Mouse (Mus musculus) CH12.LX (cell line): ENCODE measurements around the gene Prcc. TPM values are rescaled to one million over a fixed set of nuclear protein-coding genes. Genes with fewer than 3 reads are reported as not detected.

ENCODE experiments used
- DNase-seq: peaks from one replicate; pipeline ENCODE4 v3.0.0-alpha.2; 2013; ENCODE audit errors: extremely low read depth
- H3K27ac ChIP-seq: 2 replicates; pipeline ENCODE4 v1.5.1; 2012; ENCODE audit warnings: low read depth, mild to moderate bottlenecking, control low read depth, moderate library complexity; ENCODE audit not compliant: insufficient read depth
- H3K27me3 ChIP-seq: replicated peaks from 2 replicates; pipeline ENCODE3; 2012; ENCODE audit warnings: inconsistent platforms
- H3K36me3 ChIP-seq, 2 experiments: replicated peaks in 1 of 2; 2 replicates each; pipeline versions ENCODE3 to v1.6.1; 2012; ENCODE audit warnings: inconsistent platforms in 1 of 2, low read length in 1 of 2, mild to moderate bottlenecking in 1 of 2, mixed read lengths in 1 of 2, moderate library complexity in 1 of 2; ENCODE audit not compliant: control insufficient read depth in 1 of 2, insufficient read depth in 1 of 2
- H3K4me1 ChIP-seq, 2 experiments: 2 replicates each; pipeline ENCODE4 v1.6.1; 2012; ENCODE audit warnings: inconsistent platforms in 1 of 2, moderate library complexity in 1 of 2; ENCODE audit not compliant: insufficient read depth in 2 of 2, control insufficient read depth in 1 of 2
- H3K4me2 ChIP-seq: 2 replicates; pipeline ENCODE4 v1.6.1; 2012; ENCODE audit warnings: low read depth, mild to moderate bottlenecking, control low read depth; ENCODE audit not compliant: poor library complexity, insufficient read depth, severe bottlenecking
- H3K4me3 ChIP-seq, 3 experiments: fragments of 150-350 bp in 1 of 3; sonication (generic) in 1 of 3; replicated peaks in 1 of 3; 2 replicates each; pipeline versions ENCODE3 to v1.5.1; 2011 to 2012; ENCODE audit warnings: low read depth in 2 of 3, low read length in 2 of 3, mild to moderate bottlenecking in 2 of 3, moderate library complexity in 2 of 3, control low read depth in 1 of 3, improper control_type of control experiment in 1 of 3, inconsistent platforms in 1 of 3, mixed read lengths in 1 of 3; ENCODE audit not compliant: poor library complexity in 1 of 3
- H3K79me2 ChIP-seq: replicated peaks from 2 replicates; pipeline ENCODE4 v1.6.1; 2012; ENCODE audit warnings: mild to moderate bottlenecking, moderate library complexity; ENCODE audit not compliant: control insufficient read depth, poor library complexity, insufficient read depth, severe bottlenecking; ENCODE audit errors: extremely low read depth
- H3K9ac ChIP-seq: 2 replicates; pipeline ENCODE4 v1.6.1; 2012; ENCODE audit warnings: low read depth, mild to moderate bottlenecking, control low read depth, moderate library complexity; ENCODE audit not compliant: insufficient read depth
- H3K9me3 ChIP-seq: replicated peaks from 2 replicates; pipeline ENCODE3; 2012; ENCODE audit warnings: low read length, inconsistent platforms, mixed read lengths
- CHD1 ChIP-seq: IDR thresholded peaks from 2 replicates; pipeline ENCODE4 v1.6.1; 2012; ENCODE audit warnings: low read depth, low read length, improper control_type of control experiment, inconsistent platforms
- CHD2 ChIP-seq: IDR thresholded peaks from 2 replicates; pipeline ENCODE4 v1.6.1; 2011; ENCODE audit warnings: low read length, improper control_type of control experiment
- CTCF ChIP-seq, 2 experiments: IDR thresholded peaks in 1 of 2; conservative IDR thresholded peaks in 1 of 2; 2 replicates each; pipeline ENCODE4 v1.5.1; 2011 to 2012; ENCODE audit warnings: low read depth in 2 of 2, low read length in 2 of 2, improper control_type of control experiment in 1 of 2, inconsistent platforms in 1 of 2, mild to moderate bottlenecking in 1 of 2, moderate library complexity in 1 of 2
- E2F4 ChIP-seq: IDR thresholded peaks from 2 replicates; pipeline ENCODE4 v1.6.1; 2011; ENCODE audit warnings: low read depth, low read length, improper control_type of control experiment; ENCODE audit not compliant: insufficient replicate concordance
- ELF1 ChIP-seq: IDR thresholded peaks from 2 replicates; pipeline ENCODE4 v1.6.1; 2014; ENCODE audit warnings: low read depth, mild to moderate bottlenecking, inconsistent platforms, low read length, improper control_type of control experiment
- EP300 ChIP-seq: IDR thresholded peaks from 2 replicates; pipeline ENCODE4 v1.6.1; 2011; ENCODE audit warnings: low read length, improper control_type of control experiment
- JUND ChIP-seq: conservative IDR thresholded peaks from 2 replicates; pipeline ENCODE4 v1.6.1; 2011; ENCODE audit warnings: low read depth, low read length, improper control_type of control experiment
- MAFK ChIP-seq: IDR thresholded peaks from 2 replicates; pipeline ENCODE4 v1.6.1; 2011; ENCODE audit warnings: low read length, improper control_type of control experiment; ENCODE audit not compliant: insufficient replicate concordance
- MAX ChIP-seq: IDR thresholded peaks from 2 replicates; pipeline ENCODE4 v1.6.1; 2011; ENCODE audit warnings: low read length, improper control_type of control experiment
- MAZ ChIP-seq: IDR thresholded peaks from 2 replicates; pipeline ENCODE4 v1.6.1; 2012; ENCODE audit warnings: low read depth, mild to moderate bottlenecking, inconsistent platforms, low read length, improper control_type of control experiment, moderate library complexity
- MEF2A ChIP-seq: IDR thresholded peaks from 2 replicates; pipeline ENCODE4 v1.6.1; 2014; ENCODE audit warnings: low read depth, mild to moderate bottlenecking, inconsistent platforms, low read length, improper control_type of control experiment, borderline replicate concordance
- MXI1 ChIP-seq: IDR thresholded peaks from 2 replicates; pipeline ENCODE4 v1.6.1; 2011; ENCODE audit warnings: mild to moderate bottlenecking, low read depth, low read length, improper control_type of control experiment
- MYC ChIP-seq: IDR thresholded peaks from 2 replicates; pipeline ENCODE4 v1.6.1; 2011; ENCODE audit warnings: low read depth, mild to moderate bottlenecking, improper control_type of control experiment, low read length
- PAX5 ChIP-seq: IDR thresholded peaks from 2 replicates; pipeline ENCODE4 v1.6.1; 2012; ENCODE audit warnings: low read length, inconsistent platforms, mixed read lengths
- POLR2A ChIP-seq: IDR thresholded peaks from 2 replicates; pipeline ENCODE4 v1.6.1; 2011; ENCODE audit warnings: low read depth, mild to moderate bottlenecking, improper control_type of control experiment, low read length
- RAD21 ChIP-seq: IDR thresholded peaks from 2 replicates; pipeline ENCODE4 v1.6.1; 2011; ENCODE audit warnings: low read depth, mild to moderate bottlenecking, low read length, improper control_type of control experiment, moderate library complexity
- RCOR1 ChIP-seq: conservative IDR thresholded peaks from 2 replicates; pipeline ENCODE4 v1.6.1; 2012; ENCODE audit warnings: low read depth, mild to moderate bottlenecking, inconsistent platforms, low read length, improper control_type of control experiment
- SMC3 ChIP-seq: IDR thresholded peaks from 2 replicates; pipeline ENCODE4 v1.6.1; 2011; ENCODE audit warnings: low read depth, low read length, improper control_type of control experiment
- TBP ChIP-seq: conservative IDR thresholded peaks from 2 replicates; pipeline ENCODE4 v1.6.1; 2011; ENCODE audit warnings: low read depth, low read length, improper control_type of control experiment
- USF1 ChIP-seq: IDR thresholded peaks from 2 replicates; pipeline ENCODE4 v1.6.1; 2014; ENCODE audit warnings: low read depth, mild to moderate bottlenecking, inconsistent platforms, low read length, improper control_type of control experiment
- USF2 ChIP-seq: conservative IDR thresholded peaks from 2 replicates; pipeline ENCODE4 v1.6.1; 2011; ENCODE audit warnings: low read depth, low read length, improper control_type of control experiment
- ZC3H11A ChIP-seq: IDR thresholded peaks from 2 replicates; pipeline ENCODE4 v1.6.1; 2012; ENCODE audit warnings: low read depth, mild to moderate bottlenecking, inconsistent platforms, low read length, improper control_type of control experiment
- ZKSCAN1 ChIP-seq: IDR thresholded peaks from 2 replicates; pipeline ENCODE4 v1.6.1; 2012; ENCODE audit warnings: low read depth, inconsistent platforms, low read length, improper control_type of control experiment, borderline replicate concordance
- ZMIZ1 ChIP-seq: IDR thresholded peaks from 2 replicates; pipeline ENCODE4 v1.6.1; 2012; ENCODE audit warnings: low read depth, mild to moderate bottlenecking, inconsistent platforms, low read length, improper control_type of control experiment
- dilution Hi-C: fragments of 300-500 bp; cut with MboI; formaldehyde crosslinking; loops from 2 replicates; pipeline ENCODE4 v1.14.3; 2020; ENCODE audit warnings: low sequenced_read_pairs; ENCODE audit not compliant: extremely low pct_unique_long_range_greater_than_20kb, extremely low pct_ligation_motif_present
- in situ Hi-C: fragments of 300-500 bp; cut with MboI; formaldehyde crosslinking; loops from 3 replicates; pipeline ENCODE4 v1.14.3; 2019; ENCODE audit warnings: low sequenced_read_pairs, low pct_ligation_motif_present, low pct_unique_long_range_greater_than_20kb, mixed read lengths
- polyA plus RNA-seq: library from polyadenylated mRNA; unstranded; fragments of >175 nt; gene quantifications from 2 replicates; pipeline ENCODE4 v1.2.1, GENCODE M21; 2012; ENCODE audit warnings: low read depth; ENCODE audit not compliant: insufficient read length
- total RNA-seq, 2 experiments: library from RNA; depleted of rRNA; stranded (reverse); fragments of 300-350 nt in 1 of 2; fragments of >200 nt in 1 of 2; gene quantifications; 2 replicates each; pipeline ENCODE4 v1.2.3; 2012 to 2014

The Prcc gene
- total and polyA plus RNA-seq, 3 experiments = 26.4 to 58.5 (median 48.6) TPM

DNA sequence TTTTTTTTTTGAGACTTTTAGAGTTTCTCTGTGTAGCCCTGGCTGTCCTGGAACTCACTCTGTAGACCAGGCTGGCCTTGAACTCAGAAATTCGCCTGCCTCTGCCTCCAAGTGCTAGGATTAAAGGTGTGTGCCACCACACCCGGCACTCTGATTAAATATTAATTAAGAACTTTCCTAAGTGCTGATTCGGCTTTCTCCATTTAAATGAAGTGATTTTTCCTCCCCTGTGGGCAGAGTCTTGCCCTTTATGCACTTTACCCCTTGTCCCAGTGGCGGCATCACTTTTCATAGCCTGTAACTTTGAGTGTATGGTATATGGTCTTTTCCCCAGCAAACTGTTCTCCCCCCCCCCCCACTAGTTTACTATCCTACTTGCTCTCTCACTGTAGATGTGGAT lies 49.8 kb upstream of the Prcc start:
- Histone ChIP-seq H3K4me2 (no peak overlapping the region), H3K36me3 (peaks cover 52 to 79% of the 10 kb centered on the region in 2 experiments), H3K79me2 (peaks cover 71% of the 10 kb centered on the region), H3K4me1 (peaks cover 10 to 58% of the 10 kb centered on the region in 2 experiments), H3K27ac (no peak overlapping the region), H3K9ac (no peak overlapping the region), H3K27me3 (no peaks in the 10 kb centered on the region), H3K9me3 (no peaks in the 10 kb centered on the region), H3K4me3 (no peak overlapping the region)
- dilution Hi-C loops = no loop called here
- no peak for TF ChIP-seq USF1
- no peak for TF ChIP-seq POLR2A
- TF ChIP-seq CHD2 = no peak
- TF ChIP-seq RCOR1 = no peak
- TF ChIP-seq MAFK = no peak
- no peak for TF ChIP-seq RAD21
- DNase-seq = no peak
- in situ Hi-C loops = no loop called here

DNA sequence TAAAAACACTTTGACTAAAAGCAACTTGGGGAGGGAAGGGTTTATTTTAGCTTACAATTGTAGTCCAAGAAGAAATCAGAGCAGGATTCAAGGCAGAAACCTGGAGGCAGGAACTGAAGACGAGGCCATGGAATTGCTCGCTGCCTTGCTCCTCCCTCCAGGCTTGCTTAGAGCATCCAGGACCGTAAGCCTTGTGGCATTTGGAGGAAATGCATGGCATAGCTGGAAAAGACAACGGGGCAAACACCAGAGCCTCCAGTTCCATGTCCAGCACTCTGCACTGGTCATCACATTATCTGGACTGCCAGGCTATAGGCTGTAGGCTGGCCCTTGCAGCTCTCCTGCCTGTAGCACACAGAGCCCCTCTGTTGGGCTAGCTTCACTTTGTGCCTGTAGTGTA lies 49.1 kb upstream of the Prcc start:
- dilution Hi-C loops = no loop called here
- H3K36me3 ChIP-seq = peaks cover 49 to 72% of the 10 kb centered on the region in 2 experiments
- no peak for TF ChIP-seq ZMIZ1
- TF ChIP-seq MAX = no peak
- TF ChIP-seq MYC = no peak
- TF ChIP-seq TBP = no peak
- TF ChIP-seq ZKSCAN1 = no peak
- TF ChIP-seq USF1 = no peak
- no peak for TF ChIP-seq MEF2A
- no peak for TF ChIP-seq MXI1
- no peak for TF ChIP-seq RAD21
- TF ChIP-seq E2F4 = no peak
- no peak for TF ChIP-seq USF2
- TF ChIP-seq, all 38 proteins: peak for 0
- H3K4me2 ChIP-seq = no peak overlapping the region
- no peak for DNase-seq
- H3K4me1 ChIP-seq = peaks cover 10 to 58% of the 10 kb centered on the region in 2 experiments
- peaks cover 75% of the 10 kb centered on the region for H3K79me2 ChIP-seq
- in situ Hi-C loops = no loop called here
- H3K27me3 ChIP-seq = no peaks in the 10 kb centered on the region
- H3K9ac ChIP-seq = no peak overlapping the region; the same call in 1 of the 2 replicates
- H3K4me3 ChIP-seq = no peak overlapping the region
- H3K27ac ChIP-seq = no peak overlapping the region
- no peaks in the 10 kb centered on the region for H3K9me3 ChIP-seq

DNA sequence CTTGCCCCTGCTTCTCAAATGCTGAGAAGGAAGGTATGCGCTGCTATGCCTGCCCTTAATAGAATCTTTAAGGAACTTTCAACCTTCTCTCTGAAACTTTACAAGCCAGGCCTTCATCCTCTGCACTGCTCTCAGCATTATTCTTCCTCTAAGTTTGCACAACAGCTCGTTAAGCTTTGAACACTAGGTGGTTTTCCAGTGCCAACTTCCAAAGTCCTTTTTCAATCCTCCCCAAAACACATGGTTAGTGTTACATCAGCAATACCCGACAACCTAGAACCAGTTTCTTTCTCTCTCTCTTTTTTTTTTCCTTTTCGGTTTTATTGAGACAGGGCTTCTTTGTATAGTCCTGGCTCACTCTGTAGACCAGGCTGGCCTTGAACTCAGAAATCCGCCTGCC lies 48.6 kb upstream of the Prcc start:
- dilution Hi-C loops (no loop called here), in situ Hi-C loops (no loop called here)
- TF ChIP-seq CHD1 (no peak), ZC3H11A (no peak), CHD2 (no peak), TBP (no peak), SMC3 (no peak), POLR2A (no peak), EP300 (no peak), PAX5 (no peak), JUND (no peak), ELF1 (no peak), CTCF (conservative IDR thresholded peaks at IDR 0.05 in 1 of 2, IDR thresholded peaks at IDR 0.05 in 1 of 2; ENCODE audit: low read depth in 2 of 2, low read length in 2 of 2) (no peak), USF1 (no peak), E2F4 (no peak), MAZ (no peak)
- Histone ChIP-seq H3K27me3 (no peaks in the 10 kb centered on the region), H3K9ac (peak overlapping the region; percentile 3; the same call in 1 of the 2 replicates), H3K4me2 (peak overlapping the region; percentile 19; the same call in 1 of the 2 replicates), H3K36me3 (peaks cover 44 to 68% of the 10 kb centered on the region in 2 experiments), H3K4me1 (peaks cover 10 to 61% of the 10 kb centered on the region in 2 experiments), H3K79me2 (peaks cover 80% of the 10 kb centered on the region), H3K4me3 (peak overlapping the region in 1 of 3 experiments; percentile 28), H3K27ac (no peak overlapping the region), H3K9me3 (no peaks in the 10 kb centered on the region)
- no peak for DNase-seq
